Mouse (Mus musculus) liver, adult (tissue): Measurements from ENCODE around the gene Stab1.

Experiments
- GATA4 ChIP-seq: IDR thresholded peaks from 2 replicates; pipeline ENCODE4 v1.6.1; 2014; ENCODE audit warnings: mild to moderate bottlenecking, low read length; ENCODE audit not compliant: insufficient replicate concordance

The Stab1 gene

GRCm38 (mm10) chr14:31179677-31180365 lies 11.4 kb upstream of the Stab1 start:
- no peak for TF ChIP-seq GATA4

- TF ChIP-seq GATA4 = no peak
These were observed 9.3 kb upstream of the Stab1 start for GRCm38 (mm10) chr14:31177715-31178114.

GRCm38 (mm10) chr14:31177287-31177686 lies 8.8 kb upstream of the Stab1 start:
- TF ChIP-seq GATA4 = no peak

- TF ChIP-seq GATA4 = no peak
These were observed 5.1 kb upstream of the Stab1 start for GRCm38 (mm10) chr14:31173537-31173936.

- TF ChIP-seq GATA4 = peak; percentile 56; the same call in 1 of the 2 replicates
These were observed 4.5 kb upstream of the Stab1 start for GRCm38 (mm10) chr14:31172781-31173455.

- TF ChIP-seq GATA4 = no peak
These were observed 3.4 kb upstream of the Stab1 start for GRCm38 (mm10) chr14:31171821-31172220.

GRCm38 (mm10) chr14:31171386-31171785 lies 2.9 kb upstream of the Stab1 start:
- TF ChIP-seq GATA4 = no peak

- TF ChIP-seq GATA4 = 0 out of 2 replicates have a peak, but pooled peaks have one; percentile 6
These were observed 2.5 kb upstream of the Stab1 start for GRCm38 (mm10) chr14:31170963-31171362.

- TF ChIP-seq GATA4 = no peak
These were observed 1.1 kb upstream of the Stab1 start for GRCm38 (mm10) chr14:31169508-31169907.

- no peak for TF ChIP-seq GATA4
These were observed 1.6 kb downstream of the Stab1 start for GRCm38 (mm10) chr14:31166827-31167226.

GRCm38 (mm10) chr14:31165991-31166630 lies 2.3 kb downstream of the Stab1 start:
- no peak for TF ChIP-seq GATA4

GRCm38 (mm10) chr14:31165458-31165857 lies 3.0 kb downstream of the Stab1 start:
- no peak for TF ChIP-seq GATA4

- no peak for TF ChIP-seq GATA4
These were observed 3.4 kb downstream of the Stab1 start for GRCm38 (mm10) chr14:31165010-31165409.

- TF ChIP-seq GATA4 = no peak
These were observed 4.4 kb downstream of the Stab1 start for GRCm38 (mm10) chr14:31164067-31164466.

- TF ChIP-seq GATA4 = no peak
These were observed 6.8 kb downstream of the Stab1 start for GRCm38 (mm10) chr14:31161638-31162037.

- no peak for TF ChIP-seq GATA4
These were observed 7.2 kb downstream of the Stab1 start for GRCm38 (mm10) chr14:31161191-31161590.

- TF ChIP-seq GATA4 = no peak
These were observed 8.0 kb downstream of the Stab1 start for GRCm38 (mm10) chr14:31160196-31161150.
